Mouse (Mus musculus) olfactory bulb, adult 2 months (tissue): ENCODE data around the gene Hoxd8. TPM values are rescaled to one million over a fixed set of nuclear protein-coding genes. Genes with fewer than 3 reads are reported as not detected.

Source experiments
- H3K27ac ChIP-seq: fragments of 200-500 bp; 2 replicates; pipeline ENCODE4 v1.5.1; 2012; ENCODE audit warnings: low read depth, low read length; ENCODE audit not compliant: insufficient read depth
- H3K4me1 ChIP-seq: fragments of 200-500 bp; 2 replicates; pipeline ENCODE4 v1.6.1; 2012; ENCODE audit warnings: low read length; ENCODE audit not compliant: control insufficient read depth, insufficient read depth
- H3K4me3 ChIP-seq: fragments of 200-500 bp; 2 replicates; pipeline ENCODE4 v1.5.1; 2012; ENCODE audit warnings: mild to moderate bottlenecking, low read depth, low read length, moderate library complexity; ENCODE audit not compliant: insufficient read depth
- CTCF ChIP-seq: fragments of 200-500 bp; IDR thresholded peaks from 2 replicates; pipeline ENCODE4 v1.5.1; 2012; ENCODE audit warnings: low read depth, mild to moderate bottlenecking, low read length, moderate library complexity; ENCODE audit not compliant: insufficient read depth
- POLR2A ChIP-seq: fragments of 200-500 bp; IDR thresholded peaks from 2 replicates; pipeline ENCODE4 v1.6.1; 2012; ENCODE audit warnings: mild to moderate bottlenecking, low read depth, low read length, moderate library complexity; ENCODE audit not compliant: insufficient read depth
- WGBS: fragments of 180-500 bp; shearing (Covaris S2); methylation state at CpG from one replicate; pipeline ENCODE4 v1.1.7; 2018; 5-methylcytosine and 5-hydroxymethylcytosine counted together
- polyA plus RNA-seq: library from polyadenylated mRNA; stranded (reverse); fragments of >200 nt; gene quantifications from 2 replicates; pipeline ENCODE4 v1.2.4, GENCODE M21; 2012; ENCODE audit warnings: low replicate concordance; ENCODE audit not compliant: missing spikeins, insufficient read depth, insufficient read length

The Hoxd8 gene
- polyA plus RNA-seq, 1 experiment, result not detected

DNA sequence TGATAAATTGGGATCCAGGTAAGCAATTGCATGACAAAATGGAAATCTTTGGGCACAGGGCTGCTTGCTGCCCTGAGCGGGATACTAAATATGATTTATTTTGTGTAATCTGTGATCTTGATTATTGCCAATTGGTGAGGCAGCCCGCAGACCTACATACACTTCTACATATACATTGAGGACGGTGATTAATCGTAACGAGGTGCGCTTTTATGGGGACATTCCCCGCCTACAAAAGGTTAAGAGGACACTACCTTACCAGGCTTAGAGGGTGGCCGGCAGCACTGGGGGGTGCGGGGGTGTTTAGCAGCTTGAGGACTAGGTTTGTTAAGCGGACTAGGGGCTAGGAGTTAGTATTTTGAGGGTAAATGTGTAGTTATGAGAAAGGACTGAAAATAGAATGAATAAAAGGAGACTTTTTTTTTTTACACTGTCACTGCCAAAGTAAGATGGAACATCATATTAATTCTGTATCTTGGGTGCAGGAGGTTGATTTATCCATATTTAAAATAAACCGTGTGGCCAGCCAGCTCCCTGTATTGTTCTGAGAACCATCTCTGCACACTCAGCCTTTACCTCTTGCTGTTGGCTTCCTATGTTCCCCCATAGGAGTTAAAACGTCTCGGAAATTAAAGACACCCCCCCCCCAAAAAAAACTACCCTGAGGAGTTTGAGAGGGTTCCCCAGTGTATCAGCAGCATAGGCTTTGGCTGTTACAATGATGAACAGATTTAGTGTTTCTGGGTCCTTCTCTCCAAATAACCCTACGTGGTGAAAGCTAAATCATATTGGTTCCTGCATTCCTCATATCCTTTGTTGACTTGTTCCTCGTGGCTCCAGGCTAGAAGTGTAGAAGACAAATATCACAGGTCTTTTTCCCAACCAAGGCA lies 32.5 kb downstream of the Hoxd8 start:
- Histone ChIP-seq H3K4me3 (no peak overlapping the region), H3K27ac (no peak overlapping the region), H3K4me1 (peaks cover 6% of the 10 kb centered on the region)
- 4% methylated on average over 15 of the region's 15 CpGs for WGBS
- no peak for TF ChIP-seq POLR2A
- no peak for TF ChIP-seq CTCF

DNA sequence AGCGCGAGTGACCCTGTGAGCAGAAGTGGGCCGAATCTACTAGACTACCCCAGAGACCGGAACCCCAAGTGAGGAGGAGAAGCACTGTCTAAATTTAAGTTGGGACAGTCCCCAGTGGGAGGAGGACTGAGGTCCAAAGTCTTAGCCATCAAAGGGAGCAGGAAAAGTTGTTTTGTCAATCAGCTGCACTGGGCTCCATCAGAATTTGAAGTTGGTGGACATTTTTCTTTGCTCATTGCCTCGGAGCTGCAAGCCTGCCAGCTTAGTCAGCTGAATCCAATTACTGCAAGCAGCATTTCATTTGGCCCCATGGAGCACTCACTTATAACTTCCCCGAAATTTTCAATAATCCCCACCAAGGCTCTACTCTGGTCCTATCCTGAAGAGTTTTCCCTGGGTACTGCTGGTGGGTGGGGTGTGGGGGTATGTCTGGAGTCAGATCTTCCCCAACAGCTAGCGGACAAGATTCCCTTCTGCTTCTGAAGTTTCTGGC lies 33.2 kb downstream of the Hoxd8 start:
- Histone ChIP-seq H3K27ac (no peak overlapping the region), H3K4me1 (peaks cover 6% of the 10 kb centered on the region), H3K4me3 (no peak overlapping the region)
- WGBS, result 3% methylated on average over 7 of the region's 7 CpGs
- TF ChIP-seq CTCF (no peak), POLR2A (no peak)

DNA sequence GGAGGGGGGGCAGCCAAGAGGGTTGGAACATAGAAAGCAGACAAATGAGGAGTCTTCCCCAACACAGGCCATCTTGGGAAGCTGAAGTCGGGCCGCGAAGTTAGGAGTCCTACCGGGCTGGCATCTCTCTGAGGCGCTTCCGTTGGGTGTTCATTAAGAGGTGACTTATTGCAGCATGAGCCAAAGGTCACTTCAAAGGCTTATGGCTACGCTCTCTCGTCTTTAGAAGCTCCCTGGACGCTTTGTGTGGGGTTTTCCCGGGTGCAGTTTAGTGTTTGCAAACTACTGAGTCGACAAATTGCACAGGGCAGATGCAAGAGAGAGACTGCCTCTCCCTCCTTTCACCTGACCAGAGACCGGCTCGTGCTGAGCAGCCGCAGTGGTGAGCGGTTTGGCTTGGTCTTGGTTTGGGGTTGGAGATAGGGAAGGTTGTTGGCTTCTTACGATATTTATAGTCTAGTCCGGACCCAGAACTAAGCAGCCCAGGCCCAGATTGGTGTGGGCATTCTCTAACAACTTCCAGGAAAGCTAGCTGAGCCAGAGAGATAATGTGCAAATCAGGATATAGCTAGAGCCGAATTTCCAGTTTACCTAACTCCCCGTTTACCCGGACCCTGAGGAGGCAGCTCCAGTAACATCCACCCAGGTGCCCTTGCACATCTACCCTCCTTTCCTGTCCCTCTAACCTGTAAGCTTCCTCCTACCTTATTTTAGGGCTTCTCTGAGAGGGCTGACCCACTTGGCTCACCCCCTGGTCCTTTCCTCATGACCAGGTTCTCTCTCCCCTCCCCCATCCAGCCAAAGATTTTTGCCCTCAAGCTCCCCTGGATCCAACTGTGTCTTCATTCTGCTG lies 34.4 kb downstream of the Hoxd8 start:
- H3K4me1 ChIP-seq, result peaks cover 6% of the 10 kb centered on the region
- no peak overlapping the region for H3K27ac ChIP-seq
- 2% methylated on average over 20 of the region's 20 CpGs for WGBS
- H3K4me3 ChIP-seq, result no peak overlapping the region
- TF ChIP-seq CTCF, result no peak
- no peak for TF ChIP-seq POLR2A

DNA sequence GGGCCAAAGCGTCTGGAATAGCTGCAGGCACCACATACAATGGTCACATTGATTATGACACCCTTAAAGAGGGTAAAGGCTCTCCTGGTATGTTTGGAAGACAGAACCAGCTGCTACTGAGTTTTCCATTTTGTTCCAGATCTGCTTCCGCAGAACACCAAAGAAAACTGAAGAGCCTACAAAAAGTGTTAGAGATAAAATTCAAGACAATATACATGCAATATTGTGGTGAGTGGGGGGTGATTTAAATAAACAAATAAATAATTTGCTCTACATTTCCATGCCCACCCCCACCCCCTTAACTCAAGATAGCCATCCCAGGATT lies 35.0 kb downstream of the Hoxd8 start:
- TF ChIP-seq CTCF (no peak), POLR2A (no peak)
- 7% methylated on average over 2 of the region's 2 CpGs for WGBS
- Histone ChIP-seq H3K4me3 (no peak overlapping the region), H3K27ac (no peak overlapping the region), H3K4me1 (peaks cover 6% of the 10 kb centered on the region)

DNA sequence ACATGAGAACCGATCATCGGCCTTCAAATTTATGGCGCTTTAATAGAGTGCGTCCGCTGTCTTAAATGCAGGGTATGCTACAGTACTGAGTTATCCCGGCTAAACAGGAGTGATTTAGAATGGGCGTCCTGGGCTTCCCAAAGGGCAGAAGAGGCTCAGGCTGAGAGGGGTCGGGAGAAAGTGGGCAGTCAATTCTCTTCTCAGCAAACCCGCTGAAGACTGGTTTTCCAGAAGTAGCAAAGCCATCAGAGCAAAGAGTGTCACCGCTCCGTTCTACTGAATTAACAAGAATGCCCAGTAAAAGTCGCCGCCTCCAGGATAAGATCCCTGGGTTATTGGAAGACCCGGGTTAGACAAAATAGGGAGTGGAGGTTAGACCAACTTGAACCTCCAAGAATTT lies 35.5 kb downstream of the Hoxd8 start:
- WGBS, result 5% methylated on average over 14 of the region's 14 CpGs
- Histone ChIP-seq H3K4me3 (no peak overlapping the region), H3K4me1 (peaks cover 6% of the 10 kb centered on the region), H3K27ac (no peak overlapping the region)
- TF ChIP-seq CTCF (no peak), POLR2A (no peak)

DNA sequence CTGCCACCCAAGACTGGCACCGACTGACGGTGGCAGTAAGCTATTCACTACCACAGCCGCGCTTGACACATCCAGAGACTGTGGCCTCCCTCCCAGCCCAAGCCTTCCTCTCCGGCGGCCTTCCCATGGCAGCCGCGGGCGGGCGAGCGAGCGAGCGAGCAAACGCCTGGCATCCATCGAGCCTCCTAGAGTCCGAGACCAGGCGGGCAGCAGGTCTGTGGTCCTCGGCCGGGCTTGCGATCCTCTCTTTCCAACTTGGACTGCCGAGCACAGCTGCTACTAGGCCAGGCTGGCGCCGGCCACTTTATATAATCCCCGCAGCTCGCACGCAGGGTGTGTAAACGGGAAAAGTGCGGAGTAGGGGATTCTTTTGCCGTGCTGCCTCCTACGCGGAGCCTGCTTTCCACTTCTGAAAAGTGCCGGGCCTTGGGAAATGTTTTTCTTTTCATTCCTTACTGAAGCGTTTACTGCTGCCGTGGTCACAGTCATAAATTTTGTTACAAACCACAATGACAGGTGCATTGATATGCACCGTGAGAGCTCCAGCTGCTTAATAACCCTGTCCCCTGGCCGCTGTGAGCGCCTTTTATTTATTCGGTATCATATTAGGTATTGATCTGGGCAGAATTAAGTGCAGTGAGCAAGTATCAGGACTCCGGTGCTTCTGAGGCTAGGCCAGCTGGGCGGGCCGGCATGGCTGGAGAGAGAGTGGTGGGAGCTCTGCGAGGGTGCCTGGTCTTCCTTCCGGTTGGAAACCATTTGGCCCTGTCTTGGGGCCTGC lies 36.1 kb downstream of the Hoxd8 start:
- no peak overlapping the region for H3K4me3 ChIP-seq

DNA sequence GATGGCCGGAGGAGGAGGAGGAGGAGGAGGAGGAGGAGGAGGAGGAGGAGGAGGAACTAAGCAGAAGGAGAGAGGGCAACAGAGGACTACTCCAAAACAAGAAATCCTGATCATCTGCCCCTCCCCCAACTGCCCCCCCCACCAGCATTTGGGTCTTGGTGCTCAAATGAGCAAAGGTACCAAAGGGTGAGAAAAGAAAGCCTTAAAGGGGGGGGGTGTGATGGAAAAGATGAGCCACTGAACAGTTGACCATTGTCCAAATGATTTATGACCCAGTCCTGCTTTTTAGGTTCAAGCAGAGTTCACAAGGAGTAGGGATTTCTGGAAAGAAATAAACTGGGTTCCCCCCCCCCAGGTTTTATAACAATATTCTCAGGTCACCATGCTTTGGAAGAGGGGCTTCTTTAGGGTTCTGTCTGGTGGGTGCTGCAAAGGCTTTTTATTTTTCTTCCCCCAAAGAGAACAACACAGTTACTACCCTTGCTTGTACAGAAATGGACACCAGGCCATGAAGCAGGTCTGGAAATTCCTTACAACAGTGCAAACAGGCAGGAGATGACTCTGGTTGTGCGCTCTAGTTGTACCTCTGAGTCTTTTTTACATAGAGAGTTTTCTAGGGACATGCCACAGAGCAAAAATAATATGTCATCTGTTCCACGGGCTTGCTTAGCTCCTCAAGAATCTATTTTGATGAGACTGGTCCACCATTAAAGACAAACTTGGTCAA lies 37.0 kb downstream of the Hoxd8 start:
- Histone ChIP-seq H3K27ac (no peak overlapping the region), H3K4me3 (no peak overlapping the region), H3K4me1 (0 out of 2 replicates have a peak, but pooled peaks cover 3% of the 10 kb centered on the region)
- 29% methylated on average over 2 of the region's 3 CpGs for WGBS
- no peak for TF ChIP-seq POLR2A
- TF ChIP-seq CTCF, result no peak

More for the DNA sequence above, 36.1 kb downstream of the Hoxd8 start:
- 4% methylated on average over 43 of the region's 43 CpGs for WGBS
- no peak for TF ChIP-seq POLR2A
- TF ChIP-seq CTCF, result no peak
- H3K4me1 ChIP-seq, result peaks cover 6% of the 10 kb centered on the region
- H3K27ac ChIP-seq, result no peak overlapping the region

DNA sequence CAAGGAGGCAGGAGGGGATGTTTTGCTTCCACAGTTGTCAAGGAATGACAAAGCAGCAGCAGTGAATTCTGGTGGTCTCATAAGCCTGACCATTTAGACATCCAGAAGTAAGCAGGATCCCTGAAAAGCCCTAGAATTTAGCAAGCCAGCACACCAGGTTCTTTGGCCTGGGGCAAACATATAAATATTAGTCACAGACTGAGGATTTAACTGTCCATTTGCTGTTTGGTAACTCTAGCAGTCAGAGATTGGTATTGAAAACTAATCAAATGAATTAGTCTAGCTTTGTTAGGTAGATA lies 37.5 kb downstream of the Hoxd8 start:
- no peak for TF ChIP-seq POLR2A
- no peak for TF ChIP-seq CTCF
- H3K4me1 ChIP-seq, result 0 out of 2 replicates have a peak, but pooled peaks cover 3% of the 10 kb centered on the region
- H3K4me3 ChIP-seq, result no peak overlapping the region
- no peak overlapping the region for H3K27ac ChIP-seq
